7 mouse cellular contexts compared by ENCODE assay signal in the genomic region with DNA sequence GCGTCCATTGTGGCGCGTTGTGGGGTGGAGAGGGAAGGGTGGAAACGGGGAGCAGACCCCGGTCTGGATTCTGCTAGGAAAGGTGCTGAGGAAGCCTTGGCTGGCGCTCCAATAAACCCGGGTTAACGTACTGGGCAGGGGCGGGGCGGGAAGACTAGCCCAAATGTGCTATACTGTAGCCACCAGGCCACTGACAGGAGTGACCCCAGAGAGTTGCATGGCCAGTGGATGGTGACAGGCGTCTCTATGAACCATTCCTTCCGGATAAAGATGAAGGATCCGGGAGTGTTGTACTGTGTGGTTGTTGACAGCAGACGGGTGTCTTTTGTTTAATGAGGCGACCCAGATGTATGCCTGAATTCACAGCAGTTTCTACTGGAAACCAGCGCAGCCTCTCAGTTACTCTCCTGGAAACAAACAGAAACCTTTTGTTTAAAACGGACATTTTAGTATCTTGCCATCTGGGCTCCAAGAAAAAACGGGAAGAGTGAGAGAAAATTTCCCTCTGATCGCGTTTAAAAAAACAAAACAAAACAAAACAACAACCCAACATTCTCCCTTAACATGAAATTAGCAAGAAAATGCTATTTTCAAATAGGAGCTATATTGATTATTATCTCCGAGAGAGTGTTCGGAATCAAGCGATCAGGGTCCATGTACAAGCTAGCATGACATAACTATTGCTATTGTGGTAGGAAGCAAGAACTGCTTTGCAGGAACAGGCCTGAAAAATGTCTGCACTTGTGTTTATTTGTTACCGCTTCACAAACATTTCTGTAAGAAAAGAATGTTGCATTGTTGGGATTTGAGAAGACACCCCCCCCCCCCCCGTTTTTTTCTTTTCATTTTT. TPM values are rescaled to one million over a fixed set of nuclear protein-coding genes. Genes with fewer than 3 reads are reported as not detected.
A peak's percentile ranks its signal among the peaks of the same experiment; 100 is the strongest.
DNase-seq lines count a peak whose midpoint lies in the region; ATAC-seq and TF ChIP-seq lines count a peak whose summit lies in the region.

No protein-coding gene starts in this region.

- H3K4me3 ChIP-seq in C2C12 (ENCODE audit: insufficient read depth, poor library complexity, severe bottlenecking): peak overlapping the region; percentile 63
- peak overlapping the region; percentile 99 for H3K4me3 ChIP-seq in forebrain, embryonic 15.5 days
- peak overlapping the region; percentile 99 for H3K4me3 ChIP-seq in kidney, postnatal 0 days (replicated peaks; ENCODE audit: low read depth, low read length)
- H3K4me3 ChIP-seq in midbrain, embryonic 15.5 days: peak overlapping the region; percentile 75

- H3K79me3 ChIP-seq in C2C12 (ENCODE audit: low read depth): peaks cover 34% of the 10 kb centered on the region

- DNase-seq in 3T3-L1 (ENCODE audit: low read depth, low spot score): peak; percentile 62
- DNase-seq in kidney, postnatal 0 days (ENCODE audit: low spot score): peak; percentile 74
- no peak for DNase-seq in urinary bladder, postnatal 25 days (ENCODE audit: low spot score)

- H3K4me1 ChIP-seq in forebrain, embryonic 15.5 days: peaks cover 42% of the 10 kb centered on the region
- peaks cover 24% of the 10 kb centered on the region; the same call in 1 of the 2 replicates for H3K4me1 ChIP-seq in kidney, postnatal 0 days (replicated peaks; ENCODE audit: insufficient read depth, low read length)
- H3K4me1 ChIP-seq in midbrain, embryonic 15.5 days: peaks cover 40% of the 10 kb centered on the region

- 6% methylated on average over 25 of the region's 25 CpGs for WGBS in forebrain, embryonic 15.5 days
- 5% methylated on average over 25 of the region's 25 CpGs for WGBS in kidney, postnatal 0 days
- 7% methylated on average over 25 of the region's 25 CpGs for WGBS in midbrain, embryonic 15.5 days

- H3K27ac ChIP-seq in forebrain, embryonic 15.5 days (replicated peaks): peak overlapping the region; percentile 99
- H3K27ac ChIP-seq in kidney, postnatal 0 days: peak overlapping the region; percentile 97
- peak overlapping the region; percentile 99 for H3K27ac ChIP-seq in midbrain, embryonic 15.5 days

- H3K4me2 ChIP-seq in forebrain, embryonic 15.5 days (replicated peaks): peak overlapping the region; percentile 51
- peak overlapping the region; percentile 64 for H3K4me2 ChIP-seq in kidney, postnatal 0 days (ENCODE audit: low read length)
- H3K4me2 ChIP-seq in midbrain, embryonic 15.5 days: peak overlapping the region; percentile 71

- no peak for TF ChIP-seq CTCF in C2C12 (IDR thresholded peaks at IDR 0.05; ENCODE audit: control insufficient read depth, insufficient read depth, insufficient read length)
- TF ChIP-seq CTCF in kidney, postnatal 0 days (IDR thresholded peaks at IDR 0.05; ENCODE audit: low read depth): no peak

- H3ac ChIP-seq in C2C12 (ENCODE audit: control insufficient read depth, insufficient read length, low read depth): peak overlapping the region; percentile 98

- peak; percentile 23; the same call in 1 of the 2 replicates for ATAC-seq in forebrain, embryonic 15.5 days (replicated peaks)
- peak; percentile 12; the same call in 1 of the 2 replicates for ATAC-seq in kidney, postnatal 0 days (replicated peaks; ENCODE audit: low FRiP score, low read depth)
- ATAC-seq in midbrain, embryonic 15.5 days (replicated peaks): peak; percentile 22
- ATAC-seq in inflammation-experienced regulatory T-cells, adult 6 months: no peak

- H3K36me3 ChIP-seq in C2C12 (ENCODE audit: control insufficient read depth, insufficient read depth): no peaks in the 10 kb centered on the region
- no peaks in the 10 kb centered on the region for H3K36me3 ChIP-seq in forebrain, embryonic 15.5 days
- H3K36me3 ChIP-seq in kidney, postnatal 0 days (ENCODE audit: insufficient read depth, low read length): no peaks in the 10 kb centered on the region
- no peaks in the 10 kb centered on the region for H3K36me3 ChIP-seq in midbrain, embryonic 15.5 days (replicated peaks)

- peaks cover 60% of the 10 kb centered on the region for H3K79me2 ChIP-seq in C2C12 (ENCODE audit: control insufficient read depth, insufficient read depth)

- no peaks in the 10 kb centered on the region for H3K9me3 ChIP-seq in forebrain, embryonic 15.5 days
- H3K9me3 ChIP-seq in kidney, postnatal 0 days (replicated peaks; ENCODE audit: low read length): no peaks in the 10 kb centered on the region
- H3K9me3 ChIP-seq in midbrain, embryonic 15.5 days: no peaks in the 10 kb centered on the region

- no peaks in the 10 kb centered on the region for H3K27me3 ChIP-seq in C2C12 (ENCODE audit: control insufficient read depth, insufficient read depth, insufficient read length)
- H3K27me3 ChIP-seq in forebrain, embryonic 15.5 days: no peaks in the 10 kb centered on the region
- H3K27me3 ChIP-seq in kidney, postnatal 0 days (ENCODE audit: insufficient read depth, low read length): no peaks in the 10 kb centered on the region
- H3K27me3 ChIP-seq in midbrain, embryonic 15.5 days (replicated peaks): no peaks in the 10 kb centered on the region

- peak overlapping the region; percentile 99 for H3K9ac ChIP-seq in forebrain, embryonic 15.5 days (replicated peaks)
- H3K9ac ChIP-seq in kidney, postnatal 0 days (ENCODE audit: low read depth, low read length): peak overlapping the region; percentile 94
- peak overlapping the region; percentile 98 for H3K9ac ChIP-seq in midbrain, embryonic 15.5 days

TF ChIP-seq in C2C12, 6 proteins besides CTCF, POLR2A, EP300 and RAD21:
- TF ChIP-seq CEBPB (IDR thresholded peaks at IDR 0.05; ENCODE audit: low read depth): no peak
- no peak for TF ChIP-seq MYOG (IDR thresholded peaks at IDR 0.05; ENCODE audit: control insufficient read depth, extremely low read depth, insufficient read length)
- no peak for TF ChIP-seq USF1 (IDR thresholded peaks at IDR 0.05; ENCODE audit: low read depth)
- no peak for TF ChIP-seq FOSL1 (IDR thresholded peaks at IDR 0.05; ENCODE audit: insufficient read depth, low read length, poor library complexity, severe bottlenecking)
- no peak for TF ChIP-seq MAX (IDR thresholded peaks at IDR 0.05)
- no peak for TF ChIP-seq MYOD1 (IDR thresholded peaks at IDR 0.05; ENCODE audit: control insufficient read depth, insufficient read length, low read depth)
TF ChIP-seq in C2C12: peak in this region for 0.

RNA-seq across cellular contexts. Expression of a gene that starts 1.3 kb away (rescaled TPM):
- 9.5 TPM for polyA plus RNA-seq in C2C12 (2012; fragmentation: generic; extraction: Trizol)
- 85.2 and 96.9 TPM in 2 replicates for polyA plus RNA-seq in forebrain, embryonic 15.5 days (2015; fragmentation: Nextera tagmentation; extraction: Ambion mirVana)
- polyA plus RNA-seq in kidney, postnatal 0 days (2015; fragmentation: Nextera tagmentation; extraction: Ambion mirVana): 27.2 and 30.0 TPM in 2 replicates
- polyA plus RNA-seq in midbrain, embryonic 15.5 days (2015; fragmentation: Nextera tagmentation; extraction: Ambion mirVana): 105 and 109 TPM in 2 replicates
- 10 to 100 TPM; 17.5 to 40.9 (median 26.6) TPM for polyA plus RNA-seq in inflammation-experienced regulatory T-cells, adult 6 months (2017; shearing (Covaris generic))
